Mouse (Mus musculus): ENCODE data around the gene Fezf2. TPM values are rescaled to one million over a fixed set of nuclear protein-coding genes. Genes with fewer than 3 reads are reported as not detected.

Gene Fezf2
- polyA plus RNA-seq, 1 experiment from 2014 or later: 90.9 TPM

GRCm38 (mm10) chr14:12349334-12350090 lies 1.5 kb upstream of the Fezf2 start:
- 29% methylated on average over 15 of the region's 15 CpGs for WGBS
- Histone ChIP-seq H3K27ac (replicated peaks) (no peak overlapping the region), H3K9ac (replicated peaks) (no peak overlapping the region), H3K9me3 (no peaks in the 10 kb centered on the region), H3K36me3 (no peaks in the 10 kb centered on the region), H3K4me1 (peaks cover 45% of the 10 kb centered on the region), H3K4me3 (no peak overlapping the region), H3K4me2 (replicated peaks) (no peak overlapping the region), H3K27me3 (peaks cover 47% of the 10 kb centered on the region)
- ATAC-seq (replicated peaks): no peak

DNA sequence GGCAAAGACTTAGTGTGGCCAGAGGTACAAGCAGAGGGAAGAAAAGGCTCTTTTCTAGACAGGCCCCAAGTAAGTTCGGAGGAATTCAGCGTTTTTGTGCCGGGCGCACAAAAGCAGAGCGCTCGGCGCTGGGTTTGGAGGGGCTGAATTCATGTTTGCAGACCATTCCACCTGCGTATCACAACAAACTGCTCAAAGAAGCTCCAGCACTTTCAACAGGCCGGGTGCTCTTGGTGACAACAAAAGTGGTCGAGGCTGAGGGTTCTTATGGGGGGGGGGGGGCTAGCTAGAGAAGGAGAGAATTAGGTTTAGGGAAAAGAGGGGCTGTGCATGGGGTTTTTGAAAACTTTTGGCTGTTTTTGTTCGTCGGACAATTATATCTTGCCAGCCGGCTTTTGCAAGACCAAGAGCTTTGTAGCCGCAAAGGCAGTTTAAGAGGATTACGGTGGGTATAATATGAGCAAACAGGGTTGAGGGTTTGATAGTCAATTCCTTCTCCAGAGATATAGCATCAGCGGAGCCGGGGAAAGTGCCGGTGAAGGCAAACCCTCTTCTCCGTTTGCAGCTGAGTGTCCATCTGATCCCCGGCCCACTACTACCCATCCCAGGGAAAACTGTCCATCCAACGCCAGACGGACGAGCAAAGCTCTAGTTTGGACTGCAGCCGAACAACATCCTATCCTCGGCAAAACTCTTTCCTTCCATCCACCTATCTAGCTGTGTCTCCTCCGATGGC lies 956 bp downstream of the Fezf2 start:
- Histone ChIP-seq H3K27ac (replicated peaks) (peak overlapping the region; percentile 95), H3K4me3 (peak overlapping the region; percentile 51), H3K4me1 (peaks cover 48% of the 10 kb centered on the region), H3K36me3 (no peaks in the 10 kb centered on the region), H3K9ac (replicated peaks) (peak overlapping the region; percentile 65), H3K4me2 (replicated peaks) (peak overlapping the region; percentile 62), H3K27me3 (peaks cover 39% of the 10 kb centered on the region), H3K9me3 (no peaks in the 10 kb centered on the region)
- WGBS: 2% methylated on average over 26 of the region's 26 CpGs
- ATAC-seq (replicated peaks): peak; percentile 33

DNA sequence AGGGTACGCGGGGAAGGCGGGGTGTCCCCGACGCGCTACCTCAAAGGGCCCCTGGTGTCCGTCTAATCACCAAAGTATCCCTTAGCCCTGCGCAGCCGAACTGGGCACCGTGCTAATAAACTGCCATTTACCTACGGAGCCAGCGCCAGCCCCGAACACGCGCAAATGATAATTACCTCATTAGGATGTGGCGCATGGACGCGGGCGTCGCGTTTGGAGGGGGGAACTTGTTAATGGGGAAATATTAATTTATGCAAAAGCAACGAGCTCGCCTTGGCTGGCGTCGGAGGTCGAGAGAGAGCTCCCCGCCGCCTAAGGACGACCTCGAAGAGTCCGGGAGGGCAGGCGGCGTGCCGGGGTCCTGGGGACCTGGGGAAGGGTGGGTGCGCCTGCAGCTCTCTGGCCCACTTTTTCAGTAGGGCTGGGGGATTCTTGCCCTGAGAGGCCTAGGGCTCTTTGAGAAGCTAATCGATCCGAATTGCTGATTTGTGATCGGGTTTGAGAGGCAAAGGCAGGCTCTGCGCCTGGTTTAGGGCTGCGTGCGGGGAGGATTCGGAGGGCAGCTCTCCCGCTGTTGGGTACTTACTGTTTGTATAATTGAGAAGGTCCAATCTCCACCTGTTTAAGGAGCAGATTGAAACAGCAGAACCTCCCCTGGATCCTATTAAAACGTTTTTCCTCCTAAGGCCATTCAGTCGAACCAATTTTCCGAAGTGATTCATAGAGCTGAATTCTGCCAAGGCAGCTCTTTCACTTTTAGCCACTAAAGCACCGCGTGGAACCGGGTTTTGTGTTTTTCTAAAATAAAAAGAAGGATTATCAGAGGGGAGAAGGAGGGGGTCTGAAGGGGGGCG lies 1.8 kb downstream of the Fezf2 start:
- H3K36me3 ChIP-seq: no peaks in the 10 kb centered on the region
- WGBS: under 1% methylated on average over 50 of the region's 50 CpGs
- H3K4me2 ChIP-seq (replicated peaks): peak overlapping the region; percentile 62
- H3K4me3 ChIP-seq: peak overlapping the region; percentile 51
- H3K4me1 ChIP-seq: peaks cover 55% of the 10 kb centered on the region
- H3K9ac ChIP-seq (replicated peaks): peak overlapping the region; percentile 65
- H3K9me3 ChIP-seq: no peaks in the 10 kb centered on the region
- peak overlapping the region; percentile 95 for H3K27ac ChIP-seq (replicated peaks)
- peak; percentile 48 for ATAC-seq (replicated peaks)
- peaks cover 33% of the 10 kb centered on the region for H3K27me3 ChIP-seq

GRCm38 (mm10) chr14:12345241-12345921 lies 2.6 kb downstream of the Fezf2 start:
- H3K27ac ChIP-seq (replicated peaks): peak overlapping the region; percentile 95
- H3K9me3 ChIP-seq: no peaks in the 10 kb centered on the region
- peaks cover 57% of the 10 kb centered on the region for H3K4me1 ChIP-seq
- no peaks in the 10 kb centered on the region for H3K36me3 ChIP-seq
- H3K4me3 ChIP-seq: peak overlapping the region; percentile 51
- WGBS: under 1% methylated on average over 40 of the region's 40 CpGs
- peaks cover 25% of the 10 kb centered on the region for H3K27me3 ChIP-seq
- ATAC-seq (replicated peaks): peak; percentile 65
- H3K9ac ChIP-seq (replicated peaks): peak overlapping the region; percentile 65
- H3K4me2 ChIP-seq (replicated peaks): peak overlapping the region; percentile 62

- peaks cover 27% of the 10 kb centered on the region for H3K27me3 ChIP-seq
Observed at GRCm38 (mm10) chr14:12344746-12345240, 3.2 kb downstream of the Fezf2 start.

GRCm38 (mm10) chr14:12344061-12344745 lies 3.8 kb downstream of the Fezf2 start:
- 3% methylated on average over 24 of the region's 24 CpGs for WGBS
- Histone ChIP-seq H3K9ac (replicated peaks) (peak overlapping the region; percentile 65), H3K9me3 (no peaks in the 10 kb centered on the region), H3K27ac (replicated peaks) (peak overlapping the region; percentile 95), H3K4me2 (replicated peaks) (peak overlapping the region; percentile 62), H3K4me1 (peaks cover 61% of the 10 kb centered on the region), H3K36me3 (no peaks in the 10 kb centered on the region), H3K27me3 (peaks cover 26% of the 10 kb centered on the region), H3K4me3 (peak overlapping the region; percentile 51)
- ATAC-seq (replicated peaks): no peak

More at GRCm38 (mm10) chr14:12344746-12345240, 3.2 kb downstream of the Fezf2 start:
- Histone ChIP-seq H3K4me1 (peaks cover 62% of the 10 kb centered on the region), H3K9ac (replicated peaks) (peak overlapping the region; percentile 65), H3K4me3 (peak overlapping the region; percentile 51), H3K9me3 (no peaks in the 10 kb centered on the region), H3K4me2 (replicated peaks) (peak overlapping the region; percentile 62), H3K27ac (replicated peaks) (peak overlapping the region; percentile 95), H3K36me3 (no peaks in the 10 kb centered on the region)
- WGBS: under 1% methylated on average over 39 of the region's 39 CpGs
- ATAC-seq (replicated peaks): peak; percentile 30; the same call in 1 of the 2 replicates

GRCm38 (mm10) chr14:12343451-12343941 lies 4.5 kb downstream of the Fezf2 start:
- peaks cover 62% of the 10 kb centered on the region for H3K4me1 ChIP-seq
- H3K4me3 ChIP-seq: peak overlapping the region; percentile 51
- no peaks in the 10 kb centered on the region for H3K9me3 ChIP-seq
- no peak for ATAC-seq (replicated peaks)
- peak overlapping the region; percentile 62 for H3K4me2 ChIP-seq (replicated peaks)
- H3K27ac ChIP-seq (replicated peaks): peak overlapping the region; percentile 95
- 5% methylated on average over 20 of the region's 20 CpGs for WGBS
- H3K27me3 ChIP-seq: peaks cover 22% of the 10 kb centered on the region
- H3K36me3 ChIP-seq: no peaks in the 10 kb centered on the region
- peak overlapping the region; percentile 65 for H3K9ac ChIP-seq (replicated peaks)

DNA sequence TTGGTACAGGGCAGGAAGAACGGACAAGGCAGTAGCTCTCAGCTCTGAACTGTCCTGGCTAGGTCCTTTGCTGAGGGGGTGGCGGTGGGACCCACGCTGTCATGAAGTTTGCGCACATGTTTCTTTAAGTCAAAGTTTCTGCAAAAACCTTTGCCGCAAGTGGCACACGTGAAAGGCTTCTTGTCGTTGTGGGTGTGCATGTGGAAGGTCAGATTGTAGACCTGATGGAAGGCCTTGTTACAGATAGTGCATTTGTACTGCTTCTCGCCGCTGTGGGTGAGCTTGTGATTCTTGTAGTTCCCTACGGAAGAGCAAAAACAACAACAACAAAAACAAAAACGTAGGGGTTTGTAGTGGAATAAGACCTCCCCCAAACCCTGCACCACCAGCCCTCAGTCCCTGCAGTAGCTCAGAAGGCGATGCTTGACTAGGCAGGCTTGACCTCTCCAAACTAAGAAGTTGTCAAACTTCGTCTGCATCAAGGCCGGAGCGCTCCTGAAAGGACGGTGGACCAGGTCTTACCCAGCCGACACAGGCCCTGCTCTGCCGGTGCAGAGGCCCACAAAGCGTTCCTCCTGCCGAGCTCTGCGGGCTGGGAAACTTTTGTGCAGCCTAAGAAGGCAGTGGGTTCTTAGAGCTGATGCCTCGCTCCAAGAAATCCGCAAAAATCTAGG lies 5.4 kb downstream of the Fezf2 start:
- peak overlapping the region; percentile 95 for H3K27ac ChIP-seq (replicated peaks)
- peaks cover 15% of the 10 kb centered on the region for H3K27me3 ChIP-seq
- peak overlapping the region; percentile 51 for H3K4me3 ChIP-seq
- H3K4me1 ChIP-seq: peaks cover 63% of the 10 kb centered on the region
- H3K9ac ChIP-seq (replicated peaks): peak overlapping the region; percentile 65
- H3K36me3 ChIP-seq: no peaks in the 10 kb centered on the region
- H3K4me2 ChIP-seq (replicated peaks): peak overlapping the region; percentile 62
- ATAC-seq (replicated peaks): no peak
- WGBS: 10% methylated on average over 23 of the region's 23 CpGs
- H3K9me3 ChIP-seq: no peaks in the 10 kb centered on the region

GRCm38 (mm10) chr14:12341789-12342457 lies 6.1 kb downstream of the Fezf2 start:
- H3K9me3 ChIP-seq: no peaks in the 10 kb centered on the region
- peak overlapping the region; percentile 65 for H3K9ac ChIP-seq (replicated peaks)
- H3K4me1 ChIP-seq: peaks cover 63% of the 10 kb centered on the region
- peak overlapping the region; percentile 51 for H3K4me3 ChIP-seq
- H3K27ac ChIP-seq (replicated peaks): peak overlapping the region; percentile 95
- H3K27me3 ChIP-seq: peaks cover 13% of the 10 kb centered on the region
- peak overlapping the region; percentile 62 for H3K4me2 ChIP-seq (replicated peaks)
- no peak for ATAC-seq (replicated peaks)
- 12% methylated on average over 24 of the region's 24 CpGs for WGBS
- H3K36me3 ChIP-seq: no peaks in the 10 kb centered on the region

Measured in forebrain, embryonic 15.5 days (tissue).